Mouse (Mus musculus): ENCODE results near the gene Cdyl. TPM values are rescaled to one million over a fixed set of nuclear protein-coding genes. Genes with fewer than 3 reads are reported as not detected.

Gene Cdyl
- total and polyA plus RNA-seq, 2 experiments: 1.3 to 3.5 TPM

- no peaks in the 10 kb centered on the region for H3K79me2 ChIP-seq (ENCODE audit: control insufficient read depth, insufficient read depth, low read length)
- no peaks in the 10 kb centered on the region for H3K27me3 ChIP-seq (ENCODE audit: control insufficient read depth, insufficient read depth, low read length)
- H3K9ac ChIP-seq (ENCODE audit: low read depth, low read length): no peak overlapping the region
- no peak overlapping the region for H3K4me3 ChIP-seq (ENCODE audit: insufficient read depth, low read depth, low read length)
- no peaks in the 10 kb centered on the region; the same call in 1 of the 2 replicates for H3K4me1 ChIP-seq (ENCODE audit: control insufficient read depth, insufficient read depth, low read length)
- H3K36me3 ChIP-seq (ENCODE audit: control insufficient read depth, insufficient read depth, low read length): peaks cover 5% of the 10 kb centered on the region
- no peak for DNase-seq (ENCODE audit: extremely low read depth, low read depth, low spot score)
- TF ChIP-seq POLR2A (IDR thresholded peaks at IDR 0.05; ENCODE audit: extremely low read depth, insufficient read depth, low read length) (no peak), CTCF (IDR thresholded peaks at IDR 0.05; ENCODE audit: low read depth, low read length) (no peak)
- 89% methylated on average over 4 of the region's 4 CpGs for WGBS
- H3K27ac ChIP-seq (replicated peaks; ENCODE audit: insufficient read depth, low read depth, low read length): no peak overlapping the region
Observed at GRCm38 (mm10) chr13:35818060-35818459, 158.4 kb downstream of the Cdyl start.

DNA sequence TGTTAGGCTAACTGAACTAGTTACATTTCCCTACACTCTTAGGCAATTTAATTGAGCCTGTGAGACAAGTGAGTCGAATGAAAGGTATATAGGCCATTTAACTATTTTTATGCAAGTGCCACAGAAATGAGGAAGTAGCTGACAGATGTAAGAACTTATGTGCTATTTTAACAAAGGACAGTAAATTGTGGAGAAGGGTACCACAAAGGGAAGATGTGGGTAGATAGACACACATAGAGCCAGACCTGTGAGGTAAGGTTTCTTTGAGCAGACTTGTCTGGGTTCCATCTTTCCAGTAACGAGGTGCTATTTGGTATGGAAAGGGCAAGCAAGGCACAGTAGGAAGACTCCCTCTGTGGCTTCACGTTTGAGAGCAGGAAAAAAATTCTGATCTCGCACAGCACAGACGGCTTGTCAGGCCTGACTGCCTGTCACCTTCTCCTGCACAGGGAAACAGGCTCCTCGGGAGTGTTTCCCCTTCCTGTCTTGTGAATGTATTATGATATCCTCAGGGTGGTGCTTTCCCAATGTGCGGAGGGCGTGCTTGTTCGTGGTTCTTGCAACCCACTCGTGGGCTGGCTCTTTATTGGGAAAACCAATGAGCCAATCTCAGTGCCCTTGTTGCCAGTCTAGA is 162.3 kb downstream of the Cdyl start:
- Histone ChIP-seq H3K4me1 (ENCODE audit: control insufficient read depth, insufficient read depth, low read length) (no peaks in the 10 kb centered on the region; the same call in 1 of the 2 replicates), H3K27ac (replicated peaks; ENCODE audit: insufficient read depth, low read depth, low read length) (no peak overlapping the region), H3K36me3 (ENCODE audit: control insufficient read depth, insufficient read depth, low read length) (peaks cover 3% of the 10 kb centered on the region), H3K9ac (ENCODE audit: low read depth, low read length) (no peak overlapping the region), H3K4me3 (ENCODE audit: insufficient read depth, low read depth, low read length) (no peak overlapping the region), H3K27me3 (ENCODE audit: control insufficient read depth, insufficient read depth, low read length) (no peaks in the 10 kb centered on the region), H3K79me2 (ENCODE audit: control insufficient read depth, insufficient read depth, low read length) (no peaks in the 10 kb centered on the region)
- DNase-seq (ENCODE audit: extremely low read depth, low read depth, low spot score): no peak
- WGBS: 84% methylated on average over 10 of the region's 10 CpGs
- TF ChIP-seq CTCF (IDR thresholded peaks at IDR 0.05; ENCODE audit: low read depth, low read length) (no peak), POLR2A (IDR thresholded peaks at IDR 0.05; ENCODE audit: extremely low read depth, insufficient read depth, low read length) (no peak)

GRCm38 (mm10) chr13:35822795-35823194 is 163.2 kb downstream of the Cdyl start:
- WGBS: 94% methylated on average over 8 of the region's 8 CpGs
- Histone ChIP-seq H3K9ac (ENCODE audit: low read depth, low read length) (no peak overlapping the region), H3K36me3 (ENCODE audit: control insufficient read depth, insufficient read depth, low read length) (peaks cover 2% of the 10 kb centered on the region; the same call in 1 of the 2 replicates), H3K79me2 (ENCODE audit: control insufficient read depth, insufficient read depth, low read length) (no peaks in the 10 kb centered on the region), H3K4me3 (ENCODE audit: insufficient read depth, low read depth, low read length) (no peak overlapping the region), H3K4me1 (ENCODE audit: control insufficient read depth, insufficient read depth, low read length) (no peaks in the 10 kb centered on the region; the same call in 1 of the 2 replicates), H3K27ac (replicated peaks; ENCODE audit: insufficient read depth, low read depth, low read length) (no peak overlapping the region), H3K27me3 (ENCODE audit: control insufficient read depth, insufficient read depth, low read length) (no peaks in the 10 kb centered on the region)
- TF ChIP-seq POLR2A (IDR thresholded peaks at IDR 0.05; ENCODE audit: extremely low read depth, insufficient read depth, low read length): no peak
- TF ChIP-seq CTCF (IDR thresholded peaks at IDR 0.05; ENCODE audit: low read depth, low read length): no peak
- DNase-seq (ENCODE audit: extremely low read depth, low read depth, low spot score): no peak

- no peak overlapping the region for H3K9ac ChIP-seq (ENCODE audit: low read depth, low read length)
- no peak overlapping the region for H3K4me3 ChIP-seq (ENCODE audit: insufficient read depth, low read depth, low read length)
- no peak for DNase-seq (ENCODE audit: extremely low read depth, low read depth, low spot score)
- 87% methylated on average over 2 of the region's 2 CpGs for WGBS
- no peaks in the 10 kb centered on the region for H3K79me2 ChIP-seq (ENCODE audit: control insufficient read depth, insufficient read depth, low read length)
- H3K27ac ChIP-seq (replicated peaks; ENCODE audit: insufficient read depth, low read depth, low read length): no peak overlapping the region
- H3K27me3 ChIP-seq (ENCODE audit: control insufficient read depth, insufficient read depth, low read length): no peaks in the 10 kb centered on the region
- no peaks in the 10 kb centered on the region for H3K36me3 ChIP-seq (ENCODE audit: control insufficient read depth, insufficient read depth, low read length)
- no peak for TF ChIP-seq CTCF (IDR thresholded peaks at IDR 0.05; ENCODE audit: low read depth, low read length)
- no peak for TF ChIP-seq POLR2A (IDR thresholded peaks at IDR 0.05; ENCODE audit: extremely low read depth, insufficient read depth, low read length)
- H3K4me1 ChIP-seq (ENCODE audit: control insufficient read depth, insufficient read depth, low read length): no peaks in the 10 kb centered on the region
Observed at GRCm38 (mm10) chr13:35825639-35826038, 166.0 kb downstream of the Cdyl start.

GRCm38 (mm10) chr13:35832676-35833075 is 173.0 kb downstream of the Cdyl start:
- H3K9ac ChIP-seq (ENCODE audit: low read depth, low read length): no peak overlapping the region
- no peak overlapping the region for H3K4me3 ChIP-seq (ENCODE audit: insufficient read depth, low read depth, low read length)
- no peak overlapping the region for H3K27ac ChIP-seq (replicated peaks; ENCODE audit: insufficient read depth, low read depth, low read length)
- DNase-seq (ENCODE audit: extremely low read depth, low read depth, low spot score): peak; percentile 32
- H3K36me3 ChIP-seq (ENCODE audit: control insufficient read depth, insufficient read depth, low read length): no peaks in the 10 kb centered on the region
- no peak for TF ChIP-seq CTCF (IDR thresholded peaks at IDR 0.05; ENCODE audit: low read depth, low read length)
- TF ChIP-seq POLR2A (IDR thresholded peaks at IDR 0.05; ENCODE audit: extremely low read depth, insufficient read depth, low read length): no peak
- H3K79me2 ChIP-seq (ENCODE audit: control insufficient read depth, insufficient read depth, low read length): 0 out of 2 replicates have a peak, but pooled peaks cover 4% of the 10 kb centered on the region
- no peaks in the 10 kb centered on the region for H3K27me3 ChIP-seq (ENCODE audit: control insufficient read depth, insufficient read depth, low read length)
- no peaks in the 10 kb centered on the region for H3K4me1 ChIP-seq (ENCODE audit: control insufficient read depth, insufficient read depth, low read length)
- WGBS: 17% methylated on average over 6 of the region's 6 CpGs

- TF ChIP-seq POLR2A (IDR thresholded peaks at IDR 0.05; ENCODE audit: extremely low read depth, insufficient read depth, low read length): no peak
- TF ChIP-seq CTCF (IDR thresholded peaks at IDR 0.05; ENCODE audit: low read depth, low read length): no peak
- Histone ChIP-seq H3K9ac (ENCODE audit: low read depth, low read length) (no peak overlapping the region), H3K27ac (replicated peaks; ENCODE audit: insufficient read depth, low read depth, low read length) (no peak overlapping the region), H3K79me2 (ENCODE audit: control insufficient read depth, insufficient read depth, low read length) (0 out of 2 replicates have a peak, but pooled peaks cover 4% of the 10 kb centered on the region), H3K36me3 (ENCODE audit: control insufficient read depth, insufficient read depth, low read length) (no peaks in the 10 kb centered on the region), H3K4me1 (ENCODE audit: control insufficient read depth, insufficient read depth, low read length) (no peaks in the 10 kb centered on the region), H3K27me3 (ENCODE audit: control insufficient read depth, insufficient read depth, low read length) (no peaks in the 10 kb centered on the region), H3K4me3 (ENCODE audit: insufficient read depth, low read depth, low read length) (no peak overlapping the region)
- DNase-seq (ENCODE audit: extremely low read depth, low read depth, low spot score): no peak
- WGBS: 71% methylated on average over 6 of the region's 6 CpGs
Observed at GRCm38 (mm10) chr13:35833941-35834340, 174.3 kb downstream of the Cdyl start.
